Mouse (Mus musculus): Measurements from ENCODE around the gene Fam136a. TPM values are rescaled to one million over a fixed set of nuclear protein-coding genes. Genes with fewer than 3 reads are reported as not detected.
"Not testable (repeated sequence)": the region's sequence is repeated elsewhere in the genome, so short reads cannot be mapped to it uniquely, and the experiment has no call there.

The Fam136a gene
- polyA plus RNA-seq, 1 experiment = 35.3 TPM

- DNase-seq (ENCODE audit: low spot score) = no peak
Observed at GRCm38 (mm10) chr6:86366853-86367249, 1.4 kb downstream of the Fam136a start.

GRCm38 (mm10) chr6:86368479-86368878 lies 3.0 kb downstream of the Fam136a start:
- no peak for DNase-seq (ENCODE audit: low spot score)

- DNase-seq (ENCODE audit: low spot score) = no peak
Observed at GRCm38 (mm10) chr6:86370093-86370713, 4.8 kb downstream of the Fam136a start.

DNA sequence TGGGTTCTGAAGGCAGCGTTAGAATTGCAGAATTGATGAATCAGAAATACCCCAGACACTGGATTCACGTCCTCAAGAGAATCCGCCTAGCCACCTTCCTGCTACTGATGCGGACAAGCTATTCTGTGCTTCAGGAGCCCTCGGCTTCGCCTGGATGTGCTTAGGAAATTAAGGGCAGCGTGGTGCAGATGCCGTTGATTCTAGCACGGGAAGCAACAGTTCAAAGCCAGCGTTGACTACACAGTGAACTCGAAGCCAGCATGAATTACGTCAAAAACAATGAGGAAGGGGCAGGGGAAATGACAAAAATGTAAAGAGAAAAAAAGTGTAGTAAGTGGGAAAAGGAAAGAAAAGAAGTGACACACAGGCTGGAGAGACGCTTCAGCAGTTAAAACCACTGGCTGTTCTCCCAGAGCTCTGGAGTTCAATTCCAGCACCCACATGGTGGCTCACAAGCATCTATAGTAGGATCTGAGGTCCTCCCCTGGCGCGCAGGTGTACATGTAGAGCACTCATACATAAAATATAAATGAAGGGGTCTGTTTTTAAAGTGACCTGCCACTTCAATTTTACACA lies 5.4 kb downstream of the Fam136a start, which contains the start of gene Snrpg:
Gene Snrpg, plus strand, starts transcription at position 541 of the 576 bp plus-strand sequence.
- DNase-seq (ENCODE audit: low spot score) = no peak

GRCm38 (mm10) chr6:86371340-86371911 lies 6.0 kb downstream of the Fam136a start:
- peak; percentile 93 for DNase-seq (ENCODE audit: low spot score)

GRCm38 (mm10) chr6:86371950-86372516 lies 6.6 kb downstream of the Fam136a start:
- no peak for DNase-seq (ENCODE audit: low spot score)

DNA sequence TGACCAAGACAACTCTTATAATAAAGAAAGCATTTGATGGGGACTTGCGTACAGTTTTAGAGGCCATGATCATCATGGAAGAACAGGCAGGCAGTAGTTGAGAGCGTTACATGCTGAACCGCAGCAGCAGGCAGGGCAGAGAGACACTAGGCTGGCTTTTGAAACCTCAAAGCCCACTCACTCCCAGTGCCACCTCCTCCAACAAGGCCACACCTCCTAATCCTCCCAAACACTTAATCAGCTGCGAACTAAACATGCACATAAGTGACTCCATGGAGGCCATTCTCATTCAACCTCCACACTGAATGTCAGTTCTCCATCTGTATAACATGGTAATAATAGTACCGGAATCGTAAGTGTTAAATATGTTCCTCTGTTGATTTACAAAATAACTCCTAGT lies 8.1 kb downstream of the Fam136a start:
- DNase-seq (ENCODE audit: low spot score) = no peak

- DNase-seq (ENCODE audit: low spot score) = no peak
Observed at GRCm38 (mm10) chr6:86378341-86378740, 12.9 kb downstream of the Fam136a start.

DNA sequence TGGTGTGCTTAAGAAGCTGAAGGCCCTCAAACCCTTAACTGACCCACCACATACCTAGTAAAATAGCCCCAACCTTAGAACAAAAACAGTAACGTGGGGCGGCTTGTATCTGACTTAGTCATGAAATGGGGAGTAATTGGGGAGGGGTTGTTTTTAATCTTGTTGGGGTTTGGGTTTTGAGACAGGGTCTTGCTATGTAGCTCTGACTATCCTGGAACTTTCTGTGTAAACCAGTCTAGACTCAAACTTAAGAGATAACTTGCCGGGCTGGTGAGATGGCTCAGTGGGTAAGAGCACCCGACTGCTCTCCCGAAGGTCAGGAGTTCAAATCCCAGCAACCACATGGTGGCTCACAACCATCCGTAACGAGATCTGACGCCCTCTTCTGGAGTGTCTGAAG lies 14.7 kb downstream of the Fam136a start:
- not testable (repeated sequence) for DNase-seq (ENCODE audit: low spot score)

- no peak for DNase-seq (ENCODE audit: low spot score)
Observed at GRCm38 (mm10) chr6:86382551-86382950, 17.1 kb downstream of the Fam136a start.

- DNase-seq (ENCODE audit: low spot score) = no peak
Observed at GRCm38 (mm10) chr6:86383370-86383769, 17.9 kb downstream of the Fam136a start.

- no peak for DNase-seq (ENCODE audit: low spot score)
Observed at GRCm38 (mm10) chr6:86384692-86385091, 19.2 kb downstream of the Fam136a start.

DNA sequence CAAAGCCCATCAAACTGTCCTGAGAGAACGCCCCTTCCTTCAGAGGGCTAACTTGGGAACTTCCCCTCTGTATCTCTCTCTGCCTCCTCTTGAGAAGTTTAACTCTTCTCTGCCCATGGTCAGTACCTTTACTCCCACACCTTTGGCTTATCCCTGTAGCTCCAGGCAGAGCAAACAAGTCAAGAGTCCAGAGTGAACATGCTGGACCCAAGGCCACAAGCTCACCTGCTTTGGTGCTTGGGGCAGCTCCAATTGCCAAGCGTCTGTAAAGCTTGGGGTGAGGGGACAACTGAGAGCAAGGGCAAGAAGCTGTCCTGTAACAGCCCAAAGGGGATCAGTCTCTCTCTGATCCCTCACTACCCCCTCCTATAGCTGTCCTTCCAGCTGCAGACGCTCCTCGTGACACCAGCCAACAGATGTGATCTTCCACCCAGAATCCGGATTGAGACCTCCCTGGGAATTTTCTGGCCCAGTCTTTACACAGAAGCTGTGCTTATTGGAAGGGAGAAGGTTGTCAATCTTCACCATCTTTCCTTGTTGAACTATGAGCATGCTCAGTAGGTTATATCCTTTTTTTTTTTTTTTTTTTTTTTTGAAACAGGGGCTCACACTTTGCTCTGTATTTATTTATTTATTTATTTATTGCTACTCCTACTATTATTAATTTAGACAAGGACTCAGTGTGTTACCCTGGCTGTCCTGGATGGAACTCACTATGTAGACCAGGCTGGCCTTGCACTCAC lies 20.1 kb downstream of the Fam136a start:
- DNase-seq (ENCODE audit: low spot score) = no peak

DNA sequence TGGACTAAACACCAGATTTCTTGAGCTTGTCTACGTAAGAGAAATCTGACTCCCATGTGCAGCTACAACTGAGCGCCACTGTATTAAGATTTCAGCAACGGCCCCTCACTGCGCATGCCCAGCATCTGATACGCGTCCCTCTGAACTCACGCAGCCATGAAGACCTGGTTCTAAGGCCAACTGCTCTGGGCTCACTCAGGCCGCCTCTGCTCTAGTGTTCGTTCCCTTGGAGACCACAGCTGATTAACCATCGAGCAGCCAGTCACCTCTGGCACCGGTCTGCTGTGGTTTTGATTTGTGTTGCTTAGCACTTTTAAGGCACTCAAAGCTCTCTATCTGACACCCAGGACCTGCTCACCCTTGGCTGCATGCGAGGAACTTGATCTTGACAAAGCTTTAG lies 21.9 kb downstream of the Fam136a start:
- no peak for DNase-seq (ENCODE audit: low spot score)

GRCm38 (mm10) chr6:86388461-86388860 lies 23.0 kb downstream of the Fam136a start:
- DNase-seq (ENCODE audit: low spot score) = no peak

DNA sequence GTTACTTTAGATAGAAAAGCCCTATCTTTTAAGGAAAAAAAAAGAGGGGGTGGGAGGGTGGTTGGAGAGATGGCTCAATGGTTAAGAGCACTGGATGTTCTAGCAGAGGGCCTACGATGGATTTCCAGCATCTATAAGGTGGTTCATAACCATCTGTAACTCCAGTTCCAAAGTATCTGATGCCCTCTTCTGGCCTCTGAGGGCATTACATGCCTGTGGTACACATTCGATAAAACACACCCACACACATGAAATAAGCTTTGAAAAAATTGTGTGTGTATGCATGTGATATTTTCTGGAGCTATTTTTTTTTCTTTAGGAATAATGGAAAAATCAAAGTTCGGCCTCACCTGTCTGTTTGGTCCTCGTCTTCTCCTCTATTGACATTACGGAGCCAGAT lies 25.9 kb downstream of the Fam136a start:
- no peak for DNase-seq (ENCODE audit: low spot score)

GRCm38 (mm10) chr6:86393187-86393586 lies 27.7 kb downstream of the Fam136a start:
- DNase-seq (ENCODE audit: low spot score) = no peak

DNA sequence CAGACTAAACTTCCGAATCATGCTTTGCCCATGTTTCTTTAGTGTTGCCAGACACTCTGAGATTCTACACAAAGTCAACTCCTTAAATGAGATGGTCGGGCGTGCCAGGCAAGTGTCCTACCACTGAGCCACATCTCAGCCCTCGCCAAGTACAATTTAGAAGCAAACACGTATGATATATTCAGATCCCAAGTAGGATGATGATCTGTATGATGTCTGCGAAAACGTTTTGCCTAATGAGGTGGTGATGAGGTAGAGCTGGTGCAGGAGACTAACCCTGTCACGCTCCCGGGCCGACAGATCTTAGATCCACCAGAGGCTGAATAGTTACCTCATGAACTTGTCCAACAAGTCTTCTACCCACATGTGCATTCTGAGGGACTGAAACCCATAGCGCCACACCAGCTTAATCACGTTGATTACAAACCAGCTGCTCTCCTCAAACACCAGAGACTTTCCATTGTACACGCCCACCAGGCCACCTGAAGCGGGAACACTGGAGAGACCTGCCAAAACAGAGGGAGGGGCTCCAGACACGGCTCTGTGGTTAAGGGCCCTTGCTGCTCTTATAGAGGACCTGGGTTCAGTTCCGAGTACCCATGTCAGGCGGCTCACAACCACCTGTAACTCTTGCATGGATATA lies 28.8 kb downstream of the Fam136a start:
- DNase-seq (ENCODE audit: low spot score) = no peak

DNA sequence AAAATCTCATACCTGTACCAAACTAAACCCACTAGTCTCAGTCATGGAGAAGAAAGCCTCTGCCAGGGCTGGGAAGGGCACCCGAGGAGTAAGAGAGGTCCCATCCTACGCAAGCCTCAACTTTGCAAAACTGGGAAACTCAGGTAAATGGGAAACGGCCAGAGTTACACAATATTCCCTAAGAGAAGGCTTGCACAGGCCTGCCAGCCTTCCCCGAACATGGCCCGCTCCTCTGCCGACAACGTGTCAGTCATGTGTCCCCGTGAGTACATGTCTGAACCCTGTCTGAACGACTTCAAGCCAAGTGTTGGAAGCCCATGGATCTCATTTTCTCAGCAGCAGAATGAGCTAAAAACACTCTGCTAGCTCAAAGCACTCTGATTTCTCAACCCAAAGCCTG lies 29.6 kb downstream of the Fam136a start:
- DNase-seq (ENCODE audit: low spot score) = no peak

- no peak for DNase-seq (ENCODE audit: low spot score)
Observed at GRCm38 (mm10) chr6:86395969-86396368, 30.5 kb downstream of the Fam136a start.

DNA sequence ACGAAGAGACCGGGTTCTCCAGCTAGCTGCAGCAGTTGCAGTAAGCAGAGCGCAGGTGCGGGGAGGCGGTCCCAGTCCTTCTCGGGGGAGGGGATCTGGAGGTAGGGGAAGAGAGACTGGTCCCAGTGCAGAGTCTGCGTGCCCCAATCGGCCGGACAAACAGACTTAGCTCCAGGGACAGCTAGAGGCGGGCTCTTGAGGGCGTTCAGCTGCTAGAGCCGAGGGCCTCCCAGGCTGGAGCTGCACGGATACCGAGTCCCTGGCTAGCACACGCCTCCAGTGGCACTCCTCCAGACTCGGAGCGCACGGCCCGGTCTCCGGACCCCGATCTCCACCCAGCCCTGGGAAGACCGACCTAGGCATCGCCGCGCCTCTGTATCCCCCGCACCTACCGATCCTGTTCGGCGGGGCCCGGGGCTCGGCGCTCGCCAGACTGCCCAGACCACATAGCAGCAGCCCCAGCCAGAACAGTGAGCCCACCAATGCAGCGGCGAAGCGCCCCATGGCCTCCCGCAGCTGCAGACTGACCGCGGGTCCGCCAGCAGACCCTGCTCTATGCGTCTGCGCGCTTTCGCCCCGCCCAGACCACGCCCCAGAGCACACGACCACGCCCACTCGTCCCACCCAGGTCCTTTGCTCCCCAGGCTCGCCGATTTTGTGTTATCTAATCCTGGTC lies 31.3 kb downstream of the Fam136a start, which contains the start of gene Pcyox1:
Gene Pcyox1, minus strand, starts transcription at position 574 of the 676 bp plus-strand sequence.
- DNase-seq (ENCODE audit: low spot score) = peak; percentile 89
